Mouse (Mus musculus) midbrain, embryonic 12.5 days (tissue): Measurements from ENCODE around the gene Hes5. TPM values are rescaled to one million over a fixed set of nuclear protein-coding genes. Genes with fewer than 3 reads are reported as not detected.

Source experiments
- ATAC-seq: fragments of 200-750 bp; cut with Nextera tagmentation; 2 replicates; pipeline ENCODE4 v1.8.0; 2017; ENCODE audit warnings: low read depth, moderate TSS enrichment, moderate library complexity; ENCODE audit not compliant: low FRiP score
- H3K27ac ChIP-seq: fragments of 300-500 bp; sonication (generic); replicated peaks from 2 replicates; pipeline ENCODE4 v1.5.1; 2016; ENCODE audit warnings: mild to moderate bottlenecking
- H3K27me3 ChIP-seq: fragments of 300-500 bp; sonication (generic); 2 replicates; pipeline ENCODE4 v1.6.1; 2016; ENCODE audit warnings: mild to moderate bottlenecking
- H3K36me3 ChIP-seq: fragments of 300-500 bp; sonication (generic); 2 replicates; pipeline ENCODE4 v1.6.1; 2016
- H3K4me1 ChIP-seq: fragments of 300-500 bp; sonication (generic); 2 replicates; pipeline ENCODE4 v1.6.1; 2016
- H3K4me2 ChIP-seq: fragments of 300-500 bp; sonication (generic); replicated peaks from 2 replicates; pipeline ENCODE4 v1.6.1; 2016; ENCODE audit warnings: mild to moderate bottlenecking, moderate library complexity
- H3K4me3 ChIP-seq: fragments of 300-500 bp; sonication (generic); 2 replicates; pipeline ENCODE4 v1.5.1; 2016; ENCODE audit warnings: mild to moderate bottlenecking
- H3K9ac ChIP-seq: fragments of 300-500 bp; sonication (generic); replicated peaks from 2 replicates; pipeline ENCODE4 v1.6.1; 2016; ENCODE audit warnings: mild to moderate bottlenecking, moderate library complexity
- H3K9me3 ChIP-seq: fragments of 300-500 bp; sonication (generic); 2 replicates; pipeline ENCODE4 v1.6.1; 2016; ENCODE audit warnings: mild to moderate bottlenecking
- WGBS: fragments of 180-500 bp; shearing (Covaris S2); methylation state at CpG from one replicate; pipeline ENCODE4 v1.1.7; 2016; 5-methylcytosine and 5-hydroxymethylcytosine counted together
- polyA plus RNA-seq: library from polyadenylated mRNA; unstranded; fragments of >200 nt; fragmentation: Nextera tagmentation; extraction: Ambion mirVana; gene quantifications from 2 replicates; pipeline ENCODE4 v1.2.1, GENCODE M21; 2016

The Hes5 gene
- polyA plus RNA-seq, 1 experiment from 2014 or later = 870 TPM

DNA sequence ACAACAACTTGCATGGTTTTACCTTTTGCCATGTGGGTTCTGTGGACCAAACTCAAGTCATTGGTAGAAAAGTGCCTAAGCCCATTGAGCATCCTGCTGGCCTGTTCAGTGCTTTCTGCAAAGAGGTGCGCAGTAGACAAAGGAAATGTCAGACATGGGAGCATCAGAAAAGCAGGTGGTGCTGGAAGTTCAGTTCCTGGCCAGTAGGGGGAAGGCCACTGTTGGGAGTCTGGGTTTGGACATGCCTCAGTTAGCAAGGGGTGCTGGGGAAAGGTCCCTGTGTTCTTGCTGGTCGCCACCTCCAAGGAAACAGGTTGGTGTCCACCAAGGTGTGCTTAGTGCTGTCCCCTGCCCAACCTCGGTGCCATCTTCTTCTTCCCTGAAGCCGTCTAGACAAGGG, 19.4 kb downstream of the Hes5 start:
- peaks cover 8% of the 10 kb centered on the region; the same call in 1 of the 2 replicates for H3K4me1 ChIP-seq
- H3K36me3 ChIP-seq = peaks cover 68% of the 10 kb centered on the region
- no peak for ATAC-seq

DNA sequence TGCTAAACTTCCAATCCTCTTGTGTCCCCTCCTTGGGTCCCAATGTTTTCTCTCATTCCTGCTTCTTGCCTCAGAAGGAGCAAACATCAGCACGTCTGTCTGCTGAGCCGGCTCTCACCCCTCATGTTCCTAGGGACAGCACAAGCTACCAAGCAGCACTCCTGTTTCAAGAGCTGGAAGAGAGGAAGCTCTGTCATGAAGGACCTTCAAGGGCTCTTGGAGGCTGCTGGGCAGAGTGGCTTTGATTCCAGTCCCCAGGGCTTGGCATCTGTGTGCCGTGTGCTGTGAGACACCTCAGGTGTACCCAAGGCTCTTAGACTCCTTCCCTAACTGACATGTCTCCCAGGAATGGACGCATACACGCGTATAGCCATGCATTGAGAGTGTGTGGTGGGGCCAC, 20.4 kb downstream of the Hes5 start:
- 87% methylated on average over 6 of the region's 6 CpGs for WGBS
- Histone ChIP-seq H3K27me3 (peaks cover 23% of the 10 kb centered on the region), H3K4me1 (peaks cover 18% of the 10 kb centered on the region), H3K27ac (no peak overlapping the region), H3K36me3 (peaks cover 58% of the 10 kb centered on the region), H3K9me3 (no peaks in the 10 kb centered on the region), H3K4me2 (no peak overlapping the region), H3K4me3 (no peak overlapping the region), H3K9ac (no peak overlapping the region)
- ATAC-seq = no peak

More for the DNA sequence above, 19.4 kb downstream of the Hes5 start:
- no peaks in the 10 kb centered on the region for H3K9me3 ChIP-seq
- peaks cover 20% of the 10 kb centered on the region for H3K27me3 ChIP-seq
- no peak overlapping the region for H3K27ac ChIP-seq
- no peak overlapping the region for H3K4me3 ChIP-seq
- H3K9ac ChIP-seq = no peak overlapping the region
- H3K4me2 ChIP-seq = no peak overlapping the region
- 92% methylated on average over 4 of the region's 4 CpGs for WGBS

GRCm38 (mm10) chr4:154981530-154981929, 20.8 kb downstream of the Hes5 start:
- Histone ChIP-seq H3K36me3 (peaks cover 54% of the 10 kb centered on the region), H3K4me2 (no peak overlapping the region), H3K4me3 (no peak overlapping the region), H3K27me3 (peaks cover 27% of the 10 kb centered on the region), H3K4me1 (peaks cover 22% of the 10 kb centered on the region), H3K27ac (no peak overlapping the region), H3K9me3 (no peaks in the 10 kb centered on the region), H3K9ac (no peak overlapping the region)
- WGBS = 48% methylated on average over 7 of the region's 7 CpGs
- ATAC-seq = peak; percentile 38

DNA sequence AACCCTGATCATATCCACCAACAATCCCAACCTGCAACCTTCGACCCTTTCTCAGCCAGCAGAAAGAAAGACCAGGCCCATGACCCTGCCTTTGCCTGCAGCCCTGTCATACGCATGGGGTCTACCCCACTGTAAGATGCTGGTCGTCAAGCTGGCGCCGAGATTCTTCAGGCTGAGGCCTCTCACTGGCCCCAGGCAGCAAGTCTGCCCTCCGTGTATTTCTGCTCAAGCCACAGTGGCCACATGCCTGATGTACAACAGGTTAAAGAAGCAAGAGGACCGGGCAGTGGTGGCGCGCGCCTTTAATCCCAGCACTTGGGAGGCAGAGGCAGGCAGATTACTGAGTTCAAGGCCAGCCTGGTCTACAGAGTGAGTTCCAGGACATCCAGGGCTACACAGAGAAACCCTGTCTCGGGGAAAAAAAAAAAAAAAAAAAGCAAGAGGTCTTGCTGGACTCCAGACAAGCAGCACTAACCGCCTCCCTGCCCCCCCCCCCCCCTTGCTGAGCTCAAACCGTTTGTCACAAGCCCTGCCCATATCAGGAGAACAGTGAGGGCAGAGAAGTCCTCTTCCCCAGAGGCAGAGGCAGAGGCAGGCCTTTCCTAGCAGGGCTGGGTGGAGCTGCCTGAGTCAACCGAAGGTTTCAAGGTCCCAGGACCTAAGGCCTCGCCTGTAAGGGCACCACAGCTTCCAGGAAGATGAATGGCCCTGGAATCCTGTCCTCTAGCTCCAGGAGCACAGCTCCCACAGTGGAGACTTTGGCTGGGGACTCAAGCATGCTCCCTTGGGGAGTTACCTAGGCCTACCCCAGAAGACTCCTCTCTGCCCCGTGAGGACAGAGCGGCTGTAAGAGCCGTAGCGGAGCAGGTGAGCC, 21.8 kb downstream of the Hes5 start:
- H3K9me3 ChIP-seq = no peaks in the 10 kb centered on the region
- no peak for ATAC-seq
- peaks cover 32% of the 10 kb centered on the region for H3K27me3 ChIP-seq
- no peak overlapping the region for H3K9ac ChIP-seq
- 78% methylated on average over 18 of the region's 19 CpGs for WGBS
- H3K4me1 ChIP-seq = peaks cover 23% of the 10 kb centered on the region
- no peak overlapping the region for H3K27ac ChIP-seq
- peaks cover 44% of the 10 kb centered on the region for H3K36me3 ChIP-seq
- no peak overlapping the region for H3K4me2 ChIP-seq
- no peak overlapping the region for H3K4me3 ChIP-seq

- H3K4me1 ChIP-seq = peaks cover 23% of the 10 kb centered on the region
- ATAC-seq = no peak
These were observed 23.0 kb downstream of the Hes5 start for GRCm38 (mm10) chr4:154983767-154984166.

DNA sequence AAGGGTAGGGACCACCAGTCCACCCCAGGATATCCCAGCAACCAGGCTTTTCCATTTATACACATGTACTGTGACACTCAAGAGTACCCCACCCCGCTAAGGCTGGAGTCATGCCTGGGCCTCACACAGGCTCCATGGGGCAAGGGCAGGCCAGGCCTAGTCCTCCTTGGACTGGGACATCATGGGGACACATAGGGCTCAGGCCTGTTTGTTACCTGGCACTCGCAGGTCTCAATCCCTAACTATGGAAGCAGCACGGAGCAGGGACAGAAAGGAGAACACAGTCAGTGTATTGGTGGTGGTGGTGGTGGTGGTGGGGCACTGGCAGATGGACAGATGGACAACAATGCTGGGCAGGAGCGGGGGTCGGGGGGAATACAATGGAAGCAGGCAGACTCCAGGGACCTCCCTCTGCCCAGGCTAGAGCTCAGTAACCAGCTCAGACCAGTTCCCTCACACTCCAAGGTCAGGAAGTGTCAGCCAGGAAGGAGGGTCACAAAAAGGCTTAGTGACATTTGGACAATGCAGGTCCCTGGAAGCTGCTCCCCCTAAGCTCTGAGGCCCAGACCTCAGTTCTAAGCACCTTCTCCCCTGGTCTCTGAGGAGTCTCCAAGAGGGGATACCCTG, 24.5 kb downstream of the Hes5 start:
- H3K9me3 ChIP-seq = no peaks in the 10 kb centered on the region
- no peak overlapping the region for H3K4me3 ChIP-seq
- H3K4me1 ChIP-seq = peaks cover 23% of the 10 kb centered on the region
- H3K27me3 ChIP-seq = peaks cover 35% of the 10 kb centered on the region
- WGBS = 53% methylated on average over 5 of the region's 5 CpGs
- ATAC-seq = no peak
- no peak overlapping the region; the same call in 1 of the 2 replicates for H3K9ac ChIP-seq
- H3K27ac ChIP-seq = no peak overlapping the region
- no peak overlapping the region for H3K4me2 ChIP-seq
- H3K36me3 ChIP-seq = peaks cover 17% of the 10 kb centered on the region

More at GRCm38 (mm10) chr4:154983767-154984166, 23.0 kb downstream of the Hes5 start:
- H3K27ac ChIP-seq = no peak overlapping the region
- H3K4me3 ChIP-seq = no peak overlapping the region
- peaks cover 32% of the 10 kb centered on the region for H3K36me3 ChIP-seq
- 18% methylated on average over 24 of the region's 24 CpGs for WGBS
- peak overlapping the region; percentile 29; the same call in 1 of the 2 replicates for H3K9ac ChIP-seq
- H3K4me2 ChIP-seq = no peak overlapping the region
- H3K27me3 ChIP-seq = peaks cover 35% of the 10 kb centered on the region
- H3K9me3 ChIP-seq = no peaks in the 10 kb centered on the region

GRCm38 (mm10) chr4:154986096-154986495, 25.4 kb downstream of the Hes5 start:
- no peak overlapping the region for H3K27ac ChIP-seq
- no peak overlapping the region for H3K4me3 ChIP-seq
- H3K4me2 ChIP-seq = 0 out of 2 replicates have a peak overlapping the region, but pooled peaks have one; percentile 14
- H3K27me3 ChIP-seq = peaks cover 35% of the 10 kb centered on the region
- H3K4me1 ChIP-seq = peaks cover 23% of the 10 kb centered on the region
- no peak for ATAC-seq
- 22% methylated on average over 17 of the region's 17 CpGs for WGBS
- H3K36me3 ChIP-seq = peaks cover 8% of the 10 kb centered on the region
- no peaks in the 10 kb centered on the region for H3K9me3 ChIP-seq
- peak overlapping the region; percentile 34; the same call in 1 of the 2 replicates for H3K9ac ChIP-seq

DNA sequence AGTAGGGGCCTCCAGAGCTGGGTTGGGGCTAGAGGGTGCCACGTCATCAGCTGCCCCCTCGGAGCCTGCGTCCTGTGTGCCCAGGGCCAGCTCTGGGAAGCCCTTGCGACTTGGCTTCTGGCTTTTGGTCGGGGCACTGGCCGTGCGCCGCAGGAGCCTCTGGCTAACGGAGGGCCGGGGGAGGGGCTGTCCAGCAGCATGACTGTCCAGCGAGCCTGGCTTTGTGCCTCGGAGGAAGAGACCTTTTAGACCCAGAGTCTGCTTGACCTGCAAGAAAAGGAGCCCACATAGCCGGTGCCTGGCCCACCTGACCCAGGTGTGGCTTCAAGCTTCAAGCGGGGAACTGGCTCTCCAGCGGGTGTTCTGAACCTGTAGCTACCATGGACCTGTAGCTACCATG, 26.0 kb downstream of the Hes5 start:
- Histone ChIP-seq H3K4me3 (no peak overlapping the region), H3K36me3 (0 out of 2 replicates have a peak, but pooled peaks cover 2% of the 10 kb centered on the region), H3K4me1 (peaks cover 23% of the 10 kb centered on the region), H3K27ac (no peak overlapping the region), H3K9ac (no peak overlapping the region), H3K4me2 (no peak overlapping the region), H3K9me3 (no peaks in the 10 kb centered on the region), H3K27me3 (peaks cover 35% of the 10 kb centered on the region)
- WGBS = 64% methylated on average over 15 of the region's 15 CpGs
- ATAC-seq = no peak

GRCm38 (mm10) chr4:154994876-154995275, 34.2 kb downstream of the Hes5 start:
- H3K4me2 ChIP-seq = no peak overlapping the region

DNA sequence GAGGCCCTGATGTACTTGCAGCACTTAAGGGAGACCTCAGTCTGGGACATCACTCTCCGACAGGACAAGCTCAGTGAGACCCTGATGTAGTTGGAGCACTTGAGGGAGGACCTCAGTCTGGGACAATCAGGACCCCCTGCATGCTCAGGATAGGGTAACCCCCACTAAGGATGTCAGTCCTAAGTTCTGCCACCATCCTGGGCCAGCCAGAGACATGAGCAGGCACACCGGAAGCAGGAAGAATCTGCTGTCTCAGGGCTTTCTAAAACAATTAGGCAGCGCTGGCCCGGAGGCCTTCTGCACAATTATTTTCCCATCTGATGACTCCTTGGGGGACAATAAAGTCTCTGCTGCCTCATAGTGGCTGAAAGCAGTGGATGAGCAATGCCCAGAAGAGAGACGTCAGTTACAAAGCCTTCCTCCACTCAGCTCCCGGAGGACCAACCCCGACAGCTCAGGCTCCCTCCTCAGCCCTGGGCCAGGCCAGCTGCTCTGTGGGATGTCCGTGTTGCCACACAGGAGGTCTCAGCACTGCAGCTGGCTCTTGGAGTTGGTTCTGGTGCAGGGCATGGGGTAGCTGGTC, 35.9 kb downstream of the Hes5 start:
- peak; percentile 38; the same call in 1 of the 2 replicates for ATAC-seq
- Histone ChIP-seq H3K27ac (no peak overlapping the region), H3K4me2 (no peak overlapping the region), H3K36me3 (no peaks in the 10 kb centered on the region), H3K9ac (no peak overlapping the region), H3K9me3 (no peaks in the 10 kb centered on the region), H3K4me1 (peaks cover 14% of the 10 kb centered on the region), H3K27me3 (peaks cover 5% of the 10 kb centered on the region), H3K4me3 (no peak overlapping the region)
- WGBS = 36% methylated on average over 8 of the region's 8 CpGs

More at GRCm38 (mm10) chr4:154994876-154995275, 34.2 kb downstream of the Hes5 start:
- no peaks in the 10 kb centered on the region for H3K36me3 ChIP-seq
- H3K4me1 ChIP-seq = peaks cover 11% of the 10 kb centered on the region
- H3K27me3 ChIP-seq = peaks cover 5% of the 10 kb centered on the region; the same call in 1 of the 2 replicates
- H3K4me3 ChIP-seq = no peak overlapping the region
- no peak overlapping the region for H3K27ac ChIP-seq
- no peaks in the 10 kb centered on the region for H3K9me3 ChIP-seq
- WGBS = 86% methylated on average over 4 of the region's 4 CpGs
- no peak overlapping the region for H3K9ac ChIP-seq
- ATAC-seq = no peak

DNA sequence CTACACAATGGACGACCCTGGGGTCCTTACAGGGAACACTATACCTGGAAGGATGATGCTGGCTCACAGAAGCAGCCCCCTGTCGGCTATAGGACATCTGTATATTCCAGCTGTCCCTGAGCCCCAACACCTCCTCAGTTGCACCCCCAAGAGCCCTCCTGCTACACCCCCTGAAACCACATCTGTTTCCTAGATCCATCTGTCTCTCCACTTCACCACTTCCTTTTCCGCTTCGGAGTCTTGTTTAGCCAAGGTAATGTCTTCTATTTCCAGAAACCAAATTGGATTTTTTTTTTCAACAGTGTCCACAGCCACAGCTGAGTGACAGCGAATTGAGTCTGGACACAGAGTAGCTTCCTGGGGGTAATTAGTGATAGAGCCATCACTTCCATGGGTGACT, 38.7 kb downstream of the Hes5 start:
- Histone ChIP-seq H3K36me3 (no peaks in the 10 kb centered on the region), H3K27me3 (peaks cover 16% of the 10 kb centered on the region), H3K4me3 (no peak overlapping the region), H3K4me1 (peaks cover 14% of the 10 kb centered on the region), H3K4me2 (no peak overlapping the region), H3K27ac (no peak overlapping the region), H3K9ac (no peak overlapping the region), H3K9me3 (no peaks in the 10 kb centered on the region)
- ATAC-seq = no peak
- 92% methylated on average over 5 of the region's 5 CpGs for WGBS

DNA sequence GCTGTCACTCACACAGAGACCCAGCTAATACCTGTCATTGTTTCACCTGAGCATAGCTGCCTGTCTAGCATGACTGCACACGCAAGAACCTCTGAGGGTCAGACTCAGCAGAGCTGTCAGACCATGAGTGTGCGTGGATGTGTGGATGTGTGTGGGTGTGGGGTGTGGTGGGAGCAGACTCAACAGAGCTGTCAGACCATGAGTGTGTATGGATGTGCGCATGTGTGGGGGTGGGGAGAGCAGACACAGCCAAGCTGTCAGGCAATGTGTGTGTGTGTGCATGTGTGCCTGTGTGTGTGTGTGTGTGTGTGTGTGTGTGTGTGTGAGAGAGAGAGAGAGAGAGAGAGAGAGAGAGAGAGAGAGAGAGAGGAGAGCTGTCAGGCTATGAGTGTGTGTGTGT, 44.6 kb downstream of the Hes5 start:
- H3K4me2 ChIP-seq = no peak overlapping the region
- no peak overlapping the region for H3K9ac ChIP-seq
- no peaks in the 10 kb centered on the region for H3K9me3 ChIP-seq
- peaks cover 11% of the 10 kb centered on the region; the same call in 1 of the 2 replicates for H3K27me3 ChIP-seq
- no peaks in the 10 kb centered on the region for H3K36me3 ChIP-seq
- no peak for ATAC-seq
- 91% methylated on average over 3 of the region's 3 CpGs for WGBS
- no peak overlapping the region for H3K4me3 ChIP-seq
- 0 out of 2 replicates have a peak, but pooled peaks cover 1% of the 10 kb centered on the region for H3K4me1 ChIP-seq
- H3K27ac ChIP-seq = no peak overlapping the region
